Mouse (Mus musculus) cerebral cortex, adult 2 months (tissue): Measurements from ENCODE around the gene Gm5269.

Source experiments
- WGBS: fragments of 180-500 bp; shearing (Covaris S2); methylation state at CpG from one replicate; pipeline ENCODE4 v1.1.7; 2018; 5-methylcytosine and 5-hydroxymethylcytosine counted together

Gene Gm5269

GRCm38 (mm10) chr1:45876450-45877198, 13.4 kb downstream of the Gm5269 start:
- WGBS = 90% methylated on average over 6 of the region's 6 CpGs

- 81% methylated on average over 2 of the region's 2 CpGs for WGBS
These were observed 14.4 kb downstream of the Gm5269 start for GRCm38 (mm10) chr1:45875640-45876039.

- 81% methylated on average over 2 of the region's 2 CpGs for WGBS
These were observed 16.8 kb downstream of the Gm5269 start for GRCm38 (mm10) chr1:45873250-45873649.

GRCm38 (mm10) chr1:45868479-45869137, 21.5 kb downstream of the Gm5269 start:
- 79% methylated on average over 3 of the region's 3 CpGs for WGBS

GRCm38 (mm10) chr1:45868050-45868449, 22.0 kb downstream of the Gm5269 start:
- 69% methylated on average over 1 of the region's 1 CpGs for WGBS

- 71% methylated on average over 3 of the region's 3 CpGs for WGBS
These were observed 23.6 kb downstream of the Gm5269 start for GRCm38 (mm10) chr1:45866288-45867018.

- WGBS = 77% methylated on average over 5 of the region's 5 CpGs
These were observed 24.3 kb downstream of the Gm5269 start for GRCm38 (mm10) chr1:45865727-45866126.

- 62% methylated on average over 1 of the region's 1 CpGs for WGBS
These were observed 24.8 kb downstream of the Gm5269 start for GRCm38 (mm10) chr1:45865316-45865715.

- WGBS = 66% methylated on average over 4 of the region's 4 CpGs
These were observed 25.5 kb downstream of the Gm5269 start for GRCm38 (mm10) chr1:45864564-45865014.

- 94% methylated on average over 3 of the region's 3 CpGs for WGBS
These were observed 26.4 kb downstream of the Gm5269 start for GRCm38 (mm10) chr1:45863641-45864040.

GRCm38 (mm10) chr1:45860349-45860748, 29.7 kb downstream of the Gm5269 start:
- 36% methylated on average over 5 of the region's 5 CpGs for WGBS

- 67% methylated on average over 1 of the region's 1 CpGs for whole genome bisulfite sequencing
These were observed 32.0 kb downstream of the Gm5269 start for GRCm38 (mm10) chr1:45858038-45858437.

- 53% methylated on average over 1 of the region's 1 CpGs for WGBS
These were observed 44.6 kb downstream of the Gm5269 start for GRCm38 (mm10) chr1:45845466-45845865.
